Mouse (Mus musculus) liver, embryonic 15.5 days (tissue): ENCODE measurements around the gene Clta. TPM values are rescaled to one million over a fixed set of nuclear protein-coding genes. Genes with fewer than 3 reads are reported as not detected.

Source experiments
- ATAC-seq: fragments of 200-750 bp; cut with Nextera tagmentation; 2 replicates; pipeline ENCODE4 v1.8.0; 2017; ENCODE audit warnings: moderate number of reproducible peaks, mild to moderate bottlenecking, moderate library complexity; ENCODE audit not compliant: insufficient read depth
- H3K27ac ChIP-seq: fragments of 300-500 bp; sonication (generic); replicated peaks from 2 replicates; pipeline ENCODE4 v1.5.1; 2015; ENCODE audit warnings: mild to moderate bottlenecking, inconsistent platforms
- H3K27me3 ChIP-seq: fragments of 300-500 bp; sonication (generic); 2 replicates; pipeline ENCODE4 v1.6.1; 2015; ENCODE audit warnings: mild to moderate bottlenecking, inconsistent platforms
- H3K36me3 ChIP-seq: fragments of 300-500 bp; sonication (generic); replicated peaks from 2 replicates; pipeline ENCODE4 v1.6.1; 2015; ENCODE audit warnings: moderate library complexity, mild to moderate bottlenecking, inconsistent platforms
- H3K4me1 ChIP-seq: fragments of 300-500 bp; sonication (generic); replicated peaks from 2 replicates; pipeline ENCODE4 v1.6.1; 2015; ENCODE audit warnings: inconsistent platforms
- H3K4me2 ChIP-seq: fragments of 300-500 bp; sonication (generic); 2 replicates; pipeline ENCODE4 v1.6.1; 2015; ENCODE audit warnings: moderate library complexity, mild to moderate bottlenecking, inconsistent platforms
- H3K4me3 ChIP-seq: fragments of 300-500 bp; sonication (generic); replicated peaks from 2 replicates; pipeline ENCODE4 v1.5.1; 2015; ENCODE audit warnings: mild to moderate bottlenecking, inconsistent platforms
- H3K9ac ChIP-seq: fragments of 300-500 bp; sonication (generic); 2 replicates; pipeline ENCODE4 v1.6.1; 2015; ENCODE audit warnings: moderate library complexity, mild to moderate bottlenecking, inconsistent platforms
- H3K9me3 ChIP-seq: fragments of 300-500 bp; sonication (generic); replicated peaks from 2 replicates; pipeline ENCODE4 v1.6.1; 2016; ENCODE audit warnings: inconsistent platforms
- WGBS: fragments of 180-500 bp; shearing (Covaris S2); methylation state at CpG from one replicate; pipeline ENCODE4 v1.1.7; 2015; ENCODE audit warnings: mixed read lengths; ENCODE audit not compliant: insufficient replicate concordance; 5-methylcytosine and 5-hydroxymethylcytosine counted together
- polyA plus RNA-seq: library from polyadenylated mRNA; unstranded; fragments of >200 nt; fragmentation: Nextera tagmentation; extraction: Ambion mirVana; gene quantifications from 2 replicates; pipeline ENCODE4 v1.2.1, GENCODE M21; 2015

The Clta gene
- polyA plus RNA-seq, 1 experiment from 2014 or later, result 117 TPM

- Histone ChIP-seq H3K4me2 (no peak overlapping the region), H3K9ac (no peak overlapping the region), H3K27ac (no peak overlapping the region), H3K4me1 (peaks cover 50% of the 10 kb centered on the region), H3K4me3 (no peak overlapping the region), H3K27me3 (no peaks in the 10 kb centered on the region), H3K9me3 (no peaks in the 10 kb centered on the region), H3K36me3 (peaks cover 29% of the 10 kb centered on the region)
- WGBS, result 41% methylated on average over 2 of the region's 2 CpGs
- no peak for ATAC-seq
Observed at GRCm38 (mm10) chr4:44010893-44011292, 6.6 kb downstream of the Clta start.

GRCm38 (mm10) chr4:44011799-44012198 lies 7.5 kb downstream of the Clta start:
- Histone ChIP-seq H3K27ac (peak overlapping the region; percentile 91), H3K9me3 (no peaks in the 10 kb centered on the region), H3K27me3 (no peaks in the 10 kb centered on the region), H3K4me1 (peaks cover 58% of the 10 kb centered on the region), H3K4me3 (peak overlapping the region; percentile 99), H3K9ac (peak overlapping the region; percentile 96), H3K36me3 (peaks cover 38% of the 10 kb centered on the region), H3K4me2 (peak overlapping the region; percentile 90)
- WGBS, result 78% methylated on average over 3 of the region's 3 CpGs
- no peak for ATAC-seq

- peak overlapping the region; percentile 91 for H3K27ac ChIP-seq
- H3K9ac ChIP-seq, result peak overlapping the region; percentile 96
- H3K36me3 ChIP-seq, result peaks cover 39% of the 10 kb centered on the region
- H3K4me3 ChIP-seq, result peak overlapping the region; percentile 99
- no peaks in the 10 kb centered on the region for H3K9me3 ChIP-seq
- H3K4me1 ChIP-seq, result peaks cover 56% of the 10 kb centered on the region
- peak overlapping the region; percentile 90 for H3K4me2 ChIP-seq
- no peaks in the 10 kb centered on the region for H3K27me3 ChIP-seq
- ATAC-seq, result peak; percentile 96
- WGBS, result under 1% methylated on average over 77 of the region's 77 CpGs
Observed at GRCm38 (mm10) chr4:44012376-44013367, 8.4 kb downstream of the Clta start.

GRCm38 (mm10) chr4:44013391-44014070 lies 9.3 kb downstream of the Clta start:
- peak overlapping the region; percentile 91 for H3K27ac ChIP-seq

GRCm38 (mm10) chr4:44016071-44016470 lies 11.8 kb downstream of the Clta start:
- H3K4me3 ChIP-seq, result no peak overlapping the region; the same call in 1 of the 2 replicates
- H3K9me3 ChIP-seq, result no peaks in the 10 kb centered on the region
- H3K9ac ChIP-seq, result no peak overlapping the region
- peaks cover 48% of the 10 kb centered on the region for H3K4me1 ChIP-seq
- 38% methylated on average over 4 of the region's 4 CpGs for WGBS
- no peak overlapping the region for H3K4me2 ChIP-seq
- H3K36me3 ChIP-seq, result peaks cover 70% of the 10 kb centered on the region
- 0 out of 2 replicates have a peak overlapping the region, but pooled peaks have one; percentile 21 for H3K27ac ChIP-seq
- H3K27me3 ChIP-seq, result no peaks in the 10 kb centered on the region
- no peak for ATAC-seq

More at GRCm38 (mm10) chr4:44013391-44014070, 9.3 kb downstream of the Clta start:
- no peaks in the 10 kb centered on the region for H3K27me3 ChIP-seq
- WGBS, result 18% methylated on average over 11 of the region's 11 CpGs
- H3K4me2 ChIP-seq, result peak overlapping the region; percentile 90
- peak overlapping the region; percentile 96 for H3K9ac ChIP-seq
- ATAC-seq, result no peak
- peaks cover 44% of the 10 kb centered on the region for H3K36me3 ChIP-seq
- peaks cover 56% of the 10 kb centered on the region for H3K4me1 ChIP-seq
- H3K4me3 ChIP-seq, result peak overlapping the region; percentile 99
- no peaks in the 10 kb centered on the region for H3K9me3 ChIP-seq

- Histone ChIP-seq H3K27me3 (no peaks in the 10 kb centered on the region), H3K27ac (no peak overlapping the region), H3K4me1 (peaks cover 43% of the 10 kb centered on the region), H3K36me3 (peaks cover 77% of the 10 kb centered on the region), H3K4me3 (no peak overlapping the region), H3K4me2 (no peak overlapping the region), H3K9me3 (no peaks in the 10 kb centered on the region), H3K9ac (no peak overlapping the region)
- 85% methylated on average over 12 of the region's 12 CpGs for WGBS
- ATAC-seq, result no peak
Observed at GRCm38 (mm10) chr4:44016791-44017190, 12.5 kb downstream of the Clta start.

GRCm38 (mm10) chr4:44022323-44022722 lies 18.1 kb downstream of the Clta start:
- Histone ChIP-seq H3K4me2 (no peak overlapping the region), H3K4me3 (no peak overlapping the region), H3K4me1 (0 out of 2 replicates have a peak, but pooled peaks cover 3% of the 10 kb centered on the region), H3K9me3 (no peaks in the 10 kb centered on the region), H3K27me3 (no peaks in the 10 kb centered on the region), H3K36me3 (peaks cover 100% of the 10 kb centered on the region), H3K27ac (no peak overlapping the region), H3K9ac (no peak overlapping the region)
- WGBS, result 51% methylated on average over 4 of the region's 4 CpGs
- no peak for ATAC-seq

GRCm38 (mm10) chr4:44022766-44023165 lies 18.5 kb downstream of the Clta start:
- WGBS, result 83% methylated on average over 11 of the region's 11 CpGs
- ATAC-seq, result no peak

GRCm38 (mm10) chr4:44023681-44024080 lies 19.4 kb downstream of the Clta start:
- Histone ChIP-seq H3K27ac (no peak overlapping the region), H3K27me3 (no peaks in the 10 kb centered on the region), H3K9ac (no peak overlapping the region), H3K4me2 (no peak overlapping the region), H3K4me1 (0 out of 2 replicates have a peak, but pooled peaks cover 9% of the 10 kb centered on the region), H3K4me3 (no peak overlapping the region), H3K9me3 (no peaks in the 10 kb centered on the region), H3K36me3 (peaks cover 100% of the 10 kb centered on the region)
- no peak for ATAC-seq
- WGBS, result 89% methylated on average over 9 of the region's 9 CpGs

More at GRCm38 (mm10) chr4:44022766-44023165, 18.5 kb downstream of the Clta start:
- no peak overlapping the region for H3K27ac ChIP-seq
- 0 out of 2 replicates have a peak, but pooled peaks cover 3% of the 10 kb centered on the region for H3K4me1 ChIP-seq
- H3K9me3 ChIP-seq, result no peaks in the 10 kb centered on the region
- no peak overlapping the region for H3K9ac ChIP-seq
- no peaks in the 10 kb centered on the region for H3K27me3 ChIP-seq
- peaks cover 100% of the 10 kb centered on the region for H3K36me3 ChIP-seq
- no peak overlapping the region for H3K4me3 ChIP-seq
- H3K4me2 ChIP-seq, result no peak overlapping the region

- no peak for ATAC-seq
- no peaks in the 10 kb centered on the region for H3K27me3 ChIP-seq
- no peak overlapping the region for H3K27ac ChIP-seq
- H3K4me3 ChIP-seq, result no peak overlapping the region
- peaks cover 100% of the 10 kb centered on the region for H3K36me3 ChIP-seq
- H3K9me3 ChIP-seq, result no peaks in the 10 kb centered on the region
- 88% methylated on average over 6 of the region's 6 CpGs for WGBS
- H3K4me2 ChIP-seq, result no peak overlapping the region
- H3K9ac ChIP-seq, result no peak overlapping the region
- H3K4me1 ChIP-seq, result peaks cover 11% of the 10 kb centered on the region; the same call in 1 of the 2 replicates
Observed at GRCm38 (mm10) chr4:44024241-44024640, 20.0 kb downstream of the Clta start.

- Histone ChIP-seq H3K4me1 (peaks cover 20% of the 10 kb centered on the region), H3K27me3 (no peaks in the 10 kb centered on the region), H3K4me3 (no peak overlapping the region), H3K9me3 (no peaks in the 10 kb centered on the region), H3K4me2 (no peak overlapping the region), H3K27ac (no peak overlapping the region), H3K9ac (no peak overlapping the region), H3K36me3 (peaks cover 100% of the 10 kb centered on the region)
- no peak for ATAC-seq
- 88% methylated on average over 6 of the region's 6 CpGs for WGBS
Observed at GRCm38 (mm10) chr4:44025570-44025969, 21.3 kb downstream of the Clta start.
